Mouse (Mus musculus): ENCODE data around the gene Ppfia3. TPM values are rescaled to one million over a fixed set of nuclear protein-coding genes. Genes with fewer than 3 reads are reported as not detected.

Ppfia3 gene
- not detected in 2 replicates for polyA plus RNA-seq (2011; ENCODE audit: insufficient read depth, insufficient read length, low replicate concordance, missing spikeins)

DNA sequence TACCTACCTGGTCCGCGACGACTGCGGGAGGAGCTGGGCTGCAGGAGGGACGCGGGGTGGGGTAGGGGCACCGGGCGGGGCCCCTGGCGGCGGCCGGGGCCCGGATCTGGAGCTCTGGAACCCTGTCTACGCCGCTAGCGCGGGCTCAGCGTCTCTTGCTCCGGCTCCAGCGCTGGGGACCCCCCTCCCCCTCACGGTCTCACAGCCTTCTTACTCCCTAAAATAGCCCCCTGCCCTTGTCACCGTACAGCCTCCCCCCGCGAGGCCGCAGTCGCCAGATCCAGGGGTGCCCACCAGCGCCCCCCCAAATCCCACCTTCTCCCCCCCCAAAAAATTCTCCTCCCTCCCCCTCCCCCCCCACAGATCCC lies at the start of gene Ppfia3:
Ppfia3 (minus strand) TSS at position 368 of the 368 bp plus-strand sequence.
- TF ChIP-seq POLR2A (IDR thresholded peaks at IDR 0.05; ENCODE audit: borderline replicate concordance, control insufficient read depth, low read depth, low read length) = no peak
- no peak for TF ChIP-seq CTCF (IDR thresholded peaks at IDR 0.05; ENCODE audit: control insufficient read depth, insufficient read depth, low read length)
- WGBS = under 1% methylated on average over 25 of the region's 26 CpGs
- Histone ChIP-seq H3K27ac (ENCODE audit: control insufficient read depth, insufficient read depth, low read depth, low read length, poor library complexity) (0 out of 2 replicates have a peak within 1 kb of the TSS, but pooled peaks have one; percentile 27), H3K4me1 (ENCODE audit: control insufficient read depth, insufficient read depth, low read length) (no peaks in the 10 kb centered on the region; the same call in 1 of the 2 replicates), H3K4me3 (replicated peaks; ENCODE audit: control insufficient read depth, low read depth, low read length) (peak within 1 kb of the TSS; percentile 71)

DNA sequence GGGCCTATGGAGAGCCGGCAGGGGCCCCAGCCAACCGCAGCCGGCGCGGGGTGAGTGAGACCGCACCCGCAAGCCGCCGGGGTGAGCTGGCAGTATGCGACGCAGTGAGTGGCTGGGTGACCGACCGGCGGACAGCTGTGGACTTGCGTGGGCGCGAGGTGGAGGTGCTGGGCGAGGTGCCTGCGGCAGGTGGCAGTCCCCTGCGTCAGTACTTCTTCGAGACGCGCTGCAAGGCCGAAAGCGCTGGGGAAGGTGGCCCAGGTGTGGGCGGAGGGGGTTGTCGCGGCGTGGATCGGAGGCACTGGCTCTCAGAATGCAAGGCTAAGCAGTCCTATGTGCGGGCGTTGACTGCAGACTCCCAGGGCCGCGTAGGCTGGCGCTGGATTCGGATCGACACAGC lies 48.8 kb upstream of the Ppfia3 start:
- Histone ChIP-seq H3K4me3 (replicated peaks; ENCODE audit: control insufficient read depth, low read depth, low read length) (no peak overlapping the region), H3K27ac (ENCODE audit: control insufficient read depth, insufficient read depth, low read depth, low read length, poor library complexity) (no peak overlapping the region; the same call in 1 of the 2 replicates), H3K4me1 (ENCODE audit: control insufficient read depth, insufficient read depth, low read length) (no peaks in the 10 kb centered on the region)
- WGBS = 6% methylated on average over 37 of the region's 37 CpGs
- TF ChIP-seq CTCF (IDR thresholded peaks at IDR 0.05; ENCODE audit: control insufficient read depth, insufficient read depth, low read length) (no peak), POLR2A (IDR thresholded peaks at IDR 0.05; ENCODE audit: borderline replicate concordance, control insufficient read depth, low read depth, low read length) (no peak)

DNA sequence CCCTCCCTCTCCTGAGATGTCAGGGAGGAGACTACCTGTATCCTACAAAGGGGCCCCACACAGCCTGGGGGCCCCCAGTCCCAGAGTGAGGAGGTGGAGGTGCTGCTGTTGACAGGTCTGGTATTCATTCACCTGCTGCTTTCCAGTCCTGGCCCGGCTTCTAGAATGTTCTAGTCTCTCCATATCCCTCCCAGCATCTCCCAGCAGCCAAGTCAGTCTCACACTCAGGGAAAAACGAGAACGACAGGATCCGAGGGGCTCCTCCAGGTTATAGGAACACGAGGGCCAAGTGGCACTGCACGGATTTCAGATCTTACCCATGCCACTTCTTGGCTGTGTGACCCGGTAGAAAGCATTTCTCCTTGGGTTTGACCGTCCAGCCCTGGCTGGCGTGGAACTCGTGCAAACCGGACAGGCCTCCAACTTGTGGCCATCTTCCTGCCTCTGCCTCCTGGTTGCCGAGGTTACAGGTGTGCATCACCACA lies 48.0 kb upstream of the Ppfia3 start:
- WGBS = 16% methylated on average over 12 of the region's 12 CpGs
- Histone ChIP-seq H3K4me3 (replicated peaks; ENCODE audit: control insufficient read depth, low read depth, low read length) (no peak overlapping the region), H3K4me1 (ENCODE audit: control insufficient read depth, insufficient read depth, low read length) (no peaks in the 10 kb centered on the region), H3K27ac (ENCODE audit: control insufficient read depth, insufficient read depth, low read depth, low read length, poor library complexity) (no peak overlapping the region)
- TF ChIP-seq CTCF (IDR thresholded peaks at IDR 0.05; ENCODE audit: control insufficient read depth, insufficient read depth, low read length) = no peak
- TF ChIP-seq POLR2A (IDR thresholded peaks at IDR 0.05; ENCODE audit: borderline replicate concordance, control insufficient read depth, low read depth, low read length) = no peak

DNA sequence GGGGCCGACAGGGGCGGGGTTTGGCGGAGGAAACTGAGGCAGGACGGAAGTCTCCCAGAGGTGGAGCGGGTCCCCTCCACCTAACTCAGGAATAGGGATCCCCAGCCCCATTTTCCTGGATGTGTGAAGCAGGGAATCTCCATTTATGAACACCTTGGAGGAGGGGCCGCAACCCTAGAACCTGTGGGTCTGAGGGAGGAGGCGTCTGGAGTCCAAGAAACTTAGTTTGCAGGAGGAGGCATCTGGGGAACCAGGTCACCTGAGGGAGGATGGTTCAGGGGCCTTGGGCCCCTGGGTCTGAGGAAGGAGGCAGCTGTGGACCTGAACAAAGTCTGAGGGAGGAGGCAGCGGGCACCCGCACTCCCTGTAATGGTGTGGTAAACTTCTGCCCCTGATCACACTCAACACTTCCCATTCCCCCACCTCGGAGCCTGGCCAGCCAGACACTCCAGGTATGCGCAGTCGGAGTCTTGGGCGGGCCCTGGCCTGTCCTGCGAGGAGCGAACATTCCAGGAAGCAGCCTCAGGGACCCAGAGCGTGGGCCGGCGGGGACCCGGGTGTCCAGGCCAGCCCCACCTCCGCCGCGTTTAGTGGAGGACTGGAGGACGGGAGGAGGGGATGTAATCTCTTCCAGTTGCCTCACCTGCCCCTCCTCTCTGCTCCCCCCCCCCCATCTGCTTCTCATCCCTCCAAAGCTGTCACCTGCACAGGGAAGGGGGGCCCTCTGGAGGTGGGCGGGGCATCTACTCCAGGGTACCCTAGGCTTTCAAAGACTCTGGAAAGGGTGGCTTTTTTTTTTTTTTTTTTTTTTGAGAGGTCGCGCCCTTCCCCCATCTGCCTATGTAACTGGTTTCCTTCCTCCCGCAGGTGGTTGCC lies 47.3 kb upstream of the Ppfia3 start:
- WGBS = 4% methylated on average over 27 of the region's 27 CpGs
- Histone ChIP-seq H3K4me1 (ENCODE audit: control insufficient read depth, insufficient read depth, low read length) (no peaks in the 10 kb centered on the region), H3K4me3 (replicated peaks; ENCODE audit: control insufficient read depth, low read depth, low read length) (no peak overlapping the region), H3K27ac (ENCODE audit: control insufficient read depth, insufficient read depth, low read depth, low read length, poor library complexity) (no peak overlapping the region)
- no peak for TF ChIP-seq CTCF (IDR thresholded peaks at IDR 0.05; ENCODE audit: control insufficient read depth, insufficient read depth, low read length)
- no peak for TF ChIP-seq POLR2A (IDR thresholded peaks at IDR 0.05; ENCODE audit: borderline replicate concordance, control insufficient read depth, low read depth, low read length)

DNA sequence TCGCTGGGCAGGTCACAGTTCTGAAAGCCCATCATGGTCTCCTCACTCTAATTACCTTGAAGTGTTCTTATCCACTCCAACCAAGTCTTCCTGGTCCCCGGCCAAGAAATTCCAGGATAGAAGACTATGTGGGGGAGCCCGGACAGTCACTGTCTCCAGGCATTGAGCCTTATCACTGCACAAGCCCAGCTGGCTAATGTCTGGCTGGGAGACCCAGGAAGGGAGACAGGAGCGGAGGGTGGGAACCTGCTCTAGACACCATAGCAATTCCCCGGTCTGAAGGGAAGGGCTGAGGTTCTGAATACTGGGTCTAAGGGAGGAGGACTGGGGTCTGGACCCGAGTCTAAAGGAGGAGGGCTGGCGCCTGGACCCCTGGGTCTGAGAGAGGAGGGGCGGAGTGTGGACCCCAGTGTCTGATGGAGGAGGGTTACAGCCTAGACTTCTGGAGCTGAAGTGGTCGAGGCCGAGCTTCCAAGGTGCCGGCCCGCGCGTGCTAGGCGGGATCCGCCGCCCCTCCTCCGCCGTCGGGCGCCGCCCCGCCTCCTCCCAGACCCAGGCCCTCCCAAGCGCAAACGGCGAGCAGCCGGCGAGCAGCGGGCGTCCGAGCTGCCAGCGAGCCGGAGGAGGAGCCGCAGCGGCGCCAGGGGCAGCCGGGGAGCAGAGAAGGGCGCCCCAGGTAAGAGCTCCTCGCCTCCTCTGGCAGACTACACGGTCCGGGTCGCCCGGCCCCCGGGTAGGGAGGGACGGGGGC lies 46.5 kb upstream of the Ppfia3 start, which contains the start of gene Ntf5:
Ntf5 (plus strand) TSS at position 583 of the 751 bp plus-strand sequence.
- Histone ChIP-seq H3K4me3 (replicated peaks; ENCODE audit: control insufficient read depth, low read depth, low read length) (no peak within 1 kb of the TSS), H3K4me1 (ENCODE audit: control insufficient read depth, insufficient read depth, low read length) (no peaks in the 10 kb centered on the region), H3K27ac (ENCODE audit: control insufficient read depth, insufficient read depth, low read depth, low read length, poor library complexity) (no peak within 1 kb of the TSS)
- no peak for TF ChIP-seq POLR2A (IDR thresholded peaks at IDR 0.05; ENCODE audit: borderline replicate concordance, control insufficient read depth, low read depth, low read length)
- no peak for TF ChIP-seq CTCF (IDR thresholded peaks at IDR 0.05; ENCODE audit: control insufficient read depth, insufficient read depth, low read length)
- WGBS = 8% methylated on average over 40 of the region's 45 CpGs

DNA sequence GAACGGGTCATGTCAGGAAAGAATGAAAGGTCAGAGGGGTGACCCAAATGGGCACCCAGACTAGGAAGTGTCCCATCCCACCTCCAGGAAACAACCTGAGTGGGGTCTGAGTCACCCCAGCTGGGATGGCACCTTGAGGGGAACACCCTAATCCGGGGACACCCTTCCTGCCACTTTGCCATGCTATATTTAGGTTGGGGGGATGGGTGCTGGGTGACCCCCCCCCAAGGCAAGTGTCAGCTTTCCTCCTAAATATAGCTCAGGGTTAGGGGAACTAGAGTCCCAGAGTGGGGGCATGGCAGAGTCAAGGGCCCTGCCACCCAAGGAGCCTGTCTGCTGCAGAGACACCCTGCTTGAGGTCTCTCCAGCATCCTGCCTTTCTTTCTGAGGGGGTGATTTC lies 45.6 kb upstream of the Ppfia3 start:
- H3K27ac ChIP-seq (ENCODE audit: control insufficient read depth, insufficient read depth, low read depth, low read length, poor library complexity) = no peak overlapping the region
- 58% methylated on average over 2 of the region's 2 CpGs for WGBS
- H3K4me3 ChIP-seq (replicated peaks; ENCODE audit: control insufficient read depth, low read depth, low read length) = no peak overlapping the region
- H3K4me1 ChIP-seq (ENCODE audit: control insufficient read depth, insufficient read depth, low read length) = no peaks in the 10 kb centered on the region
- TF ChIP-seq POLR2A (IDR thresholded peaks at IDR 0.05; ENCODE audit: borderline replicate concordance, control insufficient read depth, low read depth, low read length) = no peak

DNA sequence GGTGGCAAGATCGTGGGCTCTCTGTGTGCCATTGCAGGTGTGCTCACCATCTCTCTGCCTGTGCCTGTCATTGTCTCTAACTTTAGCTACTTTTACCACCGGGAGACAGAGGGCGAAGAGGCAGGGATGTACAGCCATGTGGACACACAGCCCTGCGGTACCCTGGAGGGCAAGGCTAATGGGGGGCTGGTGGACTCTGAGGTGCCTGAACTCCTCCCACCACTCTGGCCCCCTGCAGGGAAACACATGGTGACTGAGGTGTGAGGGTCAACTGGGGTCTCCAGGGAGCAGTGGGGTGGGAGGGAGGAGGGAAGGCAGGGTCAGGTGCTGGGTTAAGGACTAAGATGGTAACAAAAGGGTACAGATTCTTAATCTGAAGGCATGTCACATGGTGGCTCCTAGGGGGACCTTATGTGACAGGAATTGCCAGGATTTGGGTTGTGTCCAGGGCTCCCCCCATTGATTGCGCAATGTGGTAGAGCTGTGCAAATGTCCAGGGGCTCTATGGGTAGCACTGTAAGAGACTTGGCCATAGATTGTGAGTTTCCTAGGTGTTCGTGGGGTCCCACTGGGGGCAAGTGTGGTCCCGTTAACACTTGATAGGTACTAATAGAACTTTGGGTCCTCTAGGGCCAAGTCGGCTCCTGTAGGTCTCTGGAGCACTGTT lies 42.8 kb upstream of the Ppfia3 start:
- TF ChIP-seq CTCF (IDR thresholded peaks at IDR 0.05; ENCODE audit: control insufficient read depth, insufficient read depth, low read length) = no peak
- no peak for TF ChIP-seq POLR2A (IDR thresholded peaks at IDR 0.05; ENCODE audit: borderline replicate concordance, control insufficient read depth, low read depth, low read length)
- H3K4me1 ChIP-seq (ENCODE audit: control insufficient read depth, insufficient read depth, low read length) = no peaks in the 10 kb centered on the region
- 71% methylated on average over 8 of the region's 8 CpGs for WGBS
- no peak overlapping the region for H3K4me3 ChIP-seq (replicated peaks; ENCODE audit: control insufficient read depth, low read depth, low read length)
- no peak overlapping the region for H3K27ac ChIP-seq (ENCODE audit: control insufficient read depth, insufficient read depth, low read depth, low read length, poor library complexity)

Measured in bone marrow, adult 2 months (tissue).